Mouse (Mus musculus) spleen, adult 2 months (tissue): Measurements from ENCODE around the gene Zfp934. TPM values are rescaled to one million over a fixed set of nuclear protein-coding genes. Genes with fewer than 3 reads are reported as not detected.
"Not testable (repeated sequence)": the region's sequence is repeated elsewhere in the genome, so short reads cannot be mapped to it uniquely, and the experiment has no call there.

Experiments used
- DNase-seq, 2 experiments: peaks; one replicate each; pipeline versions ENCODE4 v3.0.0 to v3.0.0-alpha.2; 2012 to 2021; ENCODE audit warnings: low spot score in 2 of 2, low read depth in 1 of 2
- H3K27ac ChIP-seq: fragments of 200-500 bp; 2 replicates; pipeline ENCODE4 v1.5.1; 2012; ENCODE audit warnings: low read length, inconsistent platforms; ENCODE audit not compliant: insufficient read depth
- H3K27me3 ChIP-seq: fragments of 200-500 bp; 2 replicates; pipeline ENCODE4 v1.6.1; 2012; ENCODE audit warnings: mild to moderate bottlenecking, moderate library complexity, low read length, inconsistent platforms; ENCODE audit not compliant: control insufficient read depth, insufficient read depth
- H3K36me3 ChIP-seq: fragments of 200-500 bp; 2 replicates; pipeline ENCODE4 v1.6.1; 2012; ENCODE audit warnings: mild to moderate bottlenecking, low read length, inconsistent platforms; ENCODE audit not compliant: control insufficient read depth, insufficient read depth
- H3K4me1 ChIP-seq: fragments of 200-500 bp; 2 replicates; pipeline ENCODE4 v1.6.1; 2011; ENCODE audit warnings: inconsistent platforms; ENCODE audit not compliant: control insufficient read depth, insufficient read depth, insufficient read length
- H3K4me3 ChIP-seq: fragments of 200-500 bp; 2 replicates; pipeline ENCODE4 v1.5.1; 2011; ENCODE audit warnings: mild to moderate bottlenecking, inconsistent platforms; ENCODE audit not compliant: insufficient read depth, insufficient read length; ENCODE audit errors: extremely low read depth
- WGBS: fragments of 180-500 bp; shearing (Covaris S2); methylation state at CpG from one replicate; pipeline ENCODE4 v1.1.7; 2018; 5-methylcytosine and 5-hydroxymethylcytosine counted together
- polyA plus RNA-seq: library from polyadenylated mRNA; depleted of rRNA; stranded (reverse); fragments of >200 nt; gene quantifications from 2 replicates; pipeline ENCODE4 v1.2.3, GENCODE M21; 2012; rRNA removed

Zfp934 gene
- 0.77 and 1.0 TPM in 2 replicates for polyA plus RNA-seq

- not testable (repeated sequence) for H3K4me1 ChIP-seq, DNase-seq, H3K27ac ChIP-seq, H3K36me3 ChIP-seq, H3K27me3 ChIP-seq, H3K4me3 ChIP-seq
- 83% methylated on average over 5 of the region's 6 CpGs for WGBS
Observed at GRCm38 (mm10) chr13:62571099-62571498, at the start of gene Zfp934. Gene Zfp934 (minus strand): TSS chr13:62571199.

- 93% methylated on average over 4 of the region's 4 CpGs for WGBS
- H3K36me3 ChIP-seq, H3K4me3 ChIP-seq, H3K27me3 ChIP-seq, H3K27ac ChIP-seq, H3K4me1 ChIP-seq, DNase-seq: not testable (repeated sequence)
Observed at GRCm38 (mm10) chr13:62617449-62617848, 46.5 kb upstream of the Zfp934 start.

- peak in 1 of 2 experiments; percentile 22 for DNase-seq
- WGBS = 4% methylated on average over 1 of the region's 1 CpGs
- not testable (repeated sequence) for H3K27ac ChIP-seq, H3K4me1 ChIP-seq, H3K4me3 ChIP-seq, H3K36me3 ChIP-seq, H3K27me3 ChIP-seq
Observed at GRCm38 (mm10) chr13:62561696-62562095, 9.3 kb downstream of the Zfp934 start.

- not testable (repeated sequence) for H3K27ac ChIP-seq, H3K27me3 ChIP-seq, H3K36me3 ChIP-seq, H3K4me1 ChIP-seq
- DNase-seq = peak; percentile 0 to 65
- peak within 1 kb of the TSS; percentile 62 for H3K4me3 ChIP-seq
- WGBS = 5% methylated on average over 27 of the region's 27 CpGs
Observed at GRCm38 (mm10) chr13:62558189-62559110, 12.5 kb downstream of the Zfp934 start, which contains the start of gene Zfp935. Gene Zfp935 (minus strand): TSS chr13:62558511.

GRCm38 (mm10) chr13:62530129-62530528 lies 40.9 kb downstream of the Zfp934 start:
- not testable (repeated sequence) for H3K4me3 ChIP-seq, H3K27ac ChIP-seq, H3K27me3 ChIP-seq, H3K4me1 ChIP-seq, H3K36me3 ChIP-seq, DNase-seq

- DNase-seq, H3K4me3 ChIP-seq, H3K27ac ChIP-seq, H3K27me3 ChIP-seq, H3K4me1 ChIP-seq, H3K36me3 ChIP-seq: not testable (repeated sequence)
- 84% methylated on average over 1 of the region's 1 CpGs for WGBS
Observed at GRCm38 (mm10) chr13:62510641-62511420, 60.2 kb downstream of the Zfp934 start.

- DNase-seq, H3K4me3 ChIP-seq, H3K36me3 ChIP-seq, H3K27ac ChIP-seq, H3K4me1 ChIP-seq, H3K27me3 ChIP-seq: not testable (repeated sequence)
- 93% methylated on average over 8 of the region's 8 CpGs for WGBS
Observed at GRCm38 (mm10) chr13:62472661-62473060, 98.3 kb downstream of the Zfp934 start.

GRCm38 (mm10) chr13:62469947-62470346 lies 101.1 kb downstream of the Zfp934 start:
- H3K27me3 ChIP-seq, H3K4me1 ChIP-seq, H3K4me3 ChIP-seq, H3K27ac ChIP-seq, H3K36me3 ChIP-seq: not testable (repeated sequence)
- peak; percentile 14 to 47 for DNase-seq

GRCm38 (mm10) chr13:62466424-62467334 lies 104.3 kb downstream of the Zfp934 start, which contains the start of gene Gm49359:
Gene Gm49359 (minus strand): TSS chr13:62466832.
- peak; percentile 90 for DNase-seq
- WGBS = 2% methylated on average over 28 of the region's 28 CpGs
- not testable (repeated sequence) for H3K36me3 ChIP-seq, H3K27me3 ChIP-seq, H3K4me1 ChIP-seq
- Histone ChIP-seq H3K4me3 (peak within 1 kb of the TSS; percentile 83), H3K27ac (peak within 1 kb of the TSS; percentile 76)
